Mouse (Mus musculus): Measurements from ENCODE around the gene Rgcc.

Gene Rgcc

GRCm38 (mm10) chr14:79294051-79294814, 7.2 kb downstream of the Rgcc start:
- no peaks in the 10 kb centered on the region; the same call in 1 of the 2 replicates for H3K27me3 ChIP-seq (ENCODE audit: control insufficient read depth, insufficient read depth, low read length, poor library complexity, severe bottlenecking)
- DNase-seq (ENCODE audit: low read depth, low spot score), result peak; percentile 31
- H3K36me3 ChIP-seq (ENCODE audit: control insufficient read depth, insufficient read depth, low read length, poor library complexity, severe bottlenecking), result no peaks in the 10 kb centered on the region

DNA sequence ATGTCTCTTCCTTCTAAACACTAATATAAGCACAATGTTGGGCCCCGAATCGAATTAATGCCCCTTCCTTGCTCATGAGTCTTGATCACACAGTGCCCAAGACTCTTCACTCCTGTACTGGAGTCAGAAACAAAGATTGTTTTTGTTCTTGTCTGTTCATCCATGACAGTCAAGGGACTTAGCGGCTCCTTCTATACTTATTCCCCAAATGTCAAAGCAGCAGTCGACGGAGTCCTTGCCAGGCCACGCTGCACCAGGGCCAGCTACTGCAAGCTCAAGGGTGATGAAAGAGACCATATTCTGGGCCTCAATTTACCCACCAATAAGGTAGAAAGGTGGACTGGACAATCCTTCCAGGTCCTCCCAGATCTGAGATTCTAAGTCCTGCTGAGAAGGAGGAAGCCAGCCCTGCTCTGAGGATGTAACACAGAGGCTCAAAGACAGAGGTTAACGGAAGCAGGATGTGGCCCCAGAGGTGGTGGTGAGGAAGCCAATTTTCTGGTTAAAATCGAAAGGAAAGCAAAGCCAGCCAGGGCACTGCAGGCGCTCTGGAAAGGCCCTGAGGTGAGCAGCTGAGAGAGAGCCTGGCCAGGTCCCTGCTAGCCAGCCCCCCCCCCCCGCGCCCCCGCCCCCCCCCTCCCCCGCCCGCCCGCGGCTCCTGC, 8.2 kb downstream of the Rgcc start:
- DNase-seq (ENCODE audit: low read depth, low spot score), result peak; percentile 70
- no peaks in the 10 kb centered on the region; the same call in 1 of the 2 replicates for H3K27me3 ChIP-seq (ENCODE audit: control insufficient read depth, insufficient read depth, low read length, poor library complexity, severe bottlenecking)

GRCm38 (mm10) chr14:79291629-79292028, 9.8 kb downstream of the Rgcc start:
- no peak for DNase-seq (ENCODE audit: low read depth, low spot score)
- Histone ChIP-seq H3K27me3 (ENCODE audit: control insufficient read depth, insufficient read depth, low read length, poor library complexity, severe bottlenecking) (no peaks in the 10 kb centered on the region; the same call in 1 of the 2 replicates), H3K36me3 (ENCODE audit: control insufficient read depth, insufficient read depth, low read length, poor library complexity, severe bottlenecking) (no peaks in the 10 kb centered on the region)

More for the DNA sequence above, 8.2 kb downstream of the Rgcc start:
- no peaks in the 10 kb centered on the region for H3K36me3 ChIP-seq (ENCODE audit: control insufficient read depth, insufficient read depth, low read length, poor library complexity, severe bottlenecking)

DNA sequence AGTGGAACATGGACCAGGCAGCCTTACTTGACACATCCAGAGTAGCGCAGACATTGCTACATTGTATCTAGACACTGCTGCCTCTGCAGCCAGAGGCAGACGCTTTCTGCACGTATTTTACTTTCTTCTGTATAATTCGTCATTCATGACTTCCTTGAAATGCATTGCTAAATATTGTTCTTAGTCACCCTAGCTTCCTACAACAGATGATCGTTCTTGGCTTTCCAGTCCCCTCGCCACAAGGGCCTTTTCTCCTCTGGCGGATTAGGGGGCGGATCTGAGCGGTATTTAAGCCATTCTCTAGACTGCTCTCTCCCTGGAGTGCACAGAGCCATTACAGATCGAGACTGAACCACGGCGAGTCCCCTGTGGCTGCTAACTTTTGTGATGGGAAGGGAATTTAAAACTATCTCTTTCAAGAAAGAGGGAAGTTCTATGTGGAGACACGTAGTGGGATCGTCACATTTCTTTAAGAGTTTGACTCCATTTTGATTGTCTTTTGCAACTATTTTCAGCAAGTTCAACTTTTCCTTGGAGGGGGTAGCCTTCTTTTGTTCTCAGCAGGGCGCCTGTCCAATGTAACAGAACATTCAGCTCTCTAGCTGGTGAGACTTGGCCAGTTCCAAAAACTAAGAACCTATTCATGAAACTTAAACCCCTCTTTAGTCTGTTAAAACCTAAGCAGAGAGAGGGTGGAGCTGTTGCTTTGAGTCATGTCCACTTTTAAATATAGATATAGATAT, 10.6 kb downstream of the Rgcc start:
- Histone ChIP-seq H3K36me3 (ENCODE audit: control insufficient read depth, insufficient read depth, low read length, poor library complexity, severe bottlenecking) (no peaks in the 10 kb centered on the region), H3K27me3 (ENCODE audit: control insufficient read depth, insufficient read depth, low read length, poor library complexity, severe bottlenecking) (no peaks in the 10 kb centered on the region; the same call in 1 of the 2 replicates)
- DNase-seq (ENCODE audit: low read depth, low spot score), result no peak

DNA sequence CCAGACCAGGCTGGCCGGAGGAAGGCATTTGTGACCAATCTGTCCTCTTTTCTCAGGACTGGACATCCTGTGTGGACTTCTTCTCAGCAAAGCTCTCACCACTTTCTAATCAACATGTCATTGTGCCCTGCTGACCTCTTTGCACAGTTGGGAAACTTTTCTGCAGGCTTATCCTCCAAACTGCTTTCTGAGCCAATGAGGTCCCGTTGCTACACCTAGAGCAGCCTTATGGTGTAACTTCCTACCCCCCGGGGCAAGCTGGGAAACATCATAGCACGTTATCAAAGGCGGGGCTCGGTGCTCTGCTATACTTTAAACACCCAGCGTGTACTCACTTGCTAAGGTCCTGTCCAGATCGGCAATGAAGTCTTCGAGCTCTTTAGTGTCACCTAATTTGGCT, 11.5 kb downstream of the Rgcc start:
- DNase-seq (ENCODE audit: low read depth, low spot score), result no peak
- H3K36me3 ChIP-seq (ENCODE audit: control insufficient read depth, insufficient read depth, low read length, poor library complexity, severe bottlenecking), result no peaks in the 10 kb centered on the region
- H3K27me3 ChIP-seq (ENCODE audit: control insufficient read depth, insufficient read depth, low read length, poor library complexity, severe bottlenecking), result no peaks in the 10 kb centered on the region; the same call in 1 of the 2 replicates

DNA sequence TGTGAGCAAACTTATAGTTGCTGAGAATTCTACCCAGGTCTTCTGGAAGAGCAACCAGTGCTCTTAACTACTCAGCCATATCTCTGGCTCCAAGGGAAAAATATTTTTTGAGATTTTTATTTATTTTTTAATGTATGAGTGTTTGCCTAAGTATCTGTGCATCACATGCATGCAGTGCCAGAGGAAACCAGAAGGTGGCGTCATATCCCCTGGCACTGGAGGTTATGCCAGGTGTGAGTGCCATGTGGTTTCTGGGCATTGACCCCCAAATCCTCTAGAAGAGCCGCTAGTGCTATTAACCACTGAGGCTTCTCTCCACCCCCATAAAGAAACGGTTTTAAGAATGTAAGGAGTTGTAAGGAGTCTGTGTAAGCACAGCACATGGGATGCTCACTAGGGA, 13.2 kb downstream of the Rgcc start:
- no peaks in the 10 kb centered on the region; the same call in 1 of the 2 replicates for H3K27me3 ChIP-seq (ENCODE audit: control insufficient read depth, insufficient read depth, low read length, poor library complexity, severe bottlenecking)
- DNase-seq (ENCODE audit: low read depth, low spot score), result peak; percentile 79
- H3K36me3 ChIP-seq (ENCODE audit: control insufficient read depth, insufficient read depth, low read length, poor library complexity, severe bottlenecking), result no peaks in the 10 kb centered on the region

DNA sequence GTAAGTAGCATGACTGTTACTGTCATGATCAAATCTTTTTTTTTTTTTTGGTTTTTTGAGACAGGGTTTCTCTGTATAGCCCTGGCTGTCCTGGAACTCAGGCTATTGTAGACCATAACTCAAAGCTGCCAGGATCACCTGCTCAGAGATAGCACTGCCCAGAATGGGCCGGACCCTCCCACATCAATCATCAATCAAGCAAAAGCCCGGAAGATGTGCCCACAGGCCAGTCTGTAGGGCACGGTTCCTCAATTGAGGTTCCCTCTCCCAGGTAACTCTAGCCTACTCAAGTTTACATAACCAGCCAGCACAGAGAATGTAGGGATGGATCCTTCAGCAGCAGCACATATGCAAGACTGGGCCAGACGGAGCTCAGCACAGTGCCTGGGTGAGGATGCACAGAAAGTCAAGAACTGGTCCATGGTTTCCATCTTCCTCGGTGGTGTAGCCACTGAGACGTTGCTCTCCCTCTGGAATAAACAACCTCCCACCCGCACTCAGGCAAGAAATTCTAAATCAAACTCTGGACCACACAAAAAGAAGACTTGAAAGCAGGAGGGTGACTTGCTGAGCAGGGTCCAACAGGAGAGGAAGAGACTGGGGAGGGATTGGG, 14.1 kb downstream of the Rgcc start:
- Histone ChIP-seq H3K27me3 (ENCODE audit: control insufficient read depth, insufficient read depth, low read length, poor library complexity, severe bottlenecking) (no peaks in the 10 kb centered on the region; the same call in 1 of the 2 replicates), H3K36me3 (ENCODE audit: control insufficient read depth, insufficient read depth, low read length, poor library complexity, severe bottlenecking) (no peaks in the 10 kb centered on the region)
- DNase-seq (ENCODE audit: low read depth, low spot score), result no peak

GRCm38 (mm10) chr14:79285549-79285948, 15.9 kb downstream of the Rgcc start:
- Histone ChIP-seq H3K36me3 (ENCODE audit: control insufficient read depth, insufficient read depth, low read length, poor library complexity, severe bottlenecking) (no peaks in the 10 kb centered on the region), H3K27me3 (ENCODE audit: control insufficient read depth, insufficient read depth, low read length, poor library complexity, severe bottlenecking) (no peaks in the 10 kb centered on the region; the same call in 1 of the 2 replicates)
- DNase-seq (ENCODE audit: low read depth, low spot score), result no peak

DNA sequence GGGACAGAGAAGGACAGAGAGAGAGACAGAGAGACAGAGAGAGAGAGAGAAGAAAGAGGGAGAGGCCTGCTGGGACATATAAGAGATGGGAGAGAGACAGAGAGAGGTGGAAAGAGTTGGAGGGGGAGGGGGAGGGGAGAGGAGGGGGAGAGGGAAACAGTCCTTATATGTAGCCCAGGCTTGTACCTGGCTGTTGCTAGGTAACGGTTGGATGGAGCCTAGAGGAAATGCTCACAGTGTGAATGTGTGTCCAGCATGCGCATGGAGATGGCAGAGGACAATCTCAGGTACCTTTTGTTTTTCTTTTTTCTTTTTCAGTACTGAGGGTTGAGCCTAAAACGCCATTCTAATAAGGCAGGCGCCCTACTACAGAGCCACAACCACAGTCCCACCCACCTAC, 16.8 kb downstream of the Rgcc start:
- no peaks in the 10 kb centered on the region for H3K27me3 ChIP-seq (ENCODE audit: control insufficient read depth, insufficient read depth, low read length, poor library complexity, severe bottlenecking)
- no peak for DNase-seq (ENCODE audit: low read depth, low spot score)
- H3K36me3 ChIP-seq (ENCODE audit: control insufficient read depth, insufficient read depth, low read length, poor library complexity, severe bottlenecking), result no peaks in the 10 kb centered on the region

DNA sequence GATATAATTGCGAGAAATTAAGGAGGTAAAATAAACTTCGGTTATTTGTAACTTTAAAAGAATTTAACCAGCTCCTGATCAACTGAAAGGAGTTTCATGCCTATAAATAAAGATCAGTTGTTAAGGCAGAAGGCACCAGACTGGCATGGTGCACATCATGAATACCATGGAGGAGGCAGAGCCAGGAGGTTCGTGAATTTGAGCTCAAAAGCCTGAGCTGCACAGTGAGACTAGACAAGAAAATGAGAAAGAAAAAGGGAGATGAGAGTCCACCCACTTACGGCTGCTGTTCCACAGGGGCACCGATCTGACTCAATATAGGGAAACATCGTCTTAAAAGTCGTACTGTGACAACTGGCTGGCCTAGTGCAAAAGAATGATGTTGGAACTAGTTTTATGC, 17.5 kb downstream of the Rgcc start:
- no peaks in the 10 kb centered on the region for H3K36me3 ChIP-seq (ENCODE audit: control insufficient read depth, insufficient read depth, low read length, poor library complexity, severe bottlenecking)
- DNase-seq (ENCODE audit: low read depth, low spot score), result no peak
- H3K27me3 ChIP-seq (ENCODE audit: control insufficient read depth, insufficient read depth, low read length, poor library complexity, severe bottlenecking), result no peaks in the 10 kb centered on the region

DNA sequence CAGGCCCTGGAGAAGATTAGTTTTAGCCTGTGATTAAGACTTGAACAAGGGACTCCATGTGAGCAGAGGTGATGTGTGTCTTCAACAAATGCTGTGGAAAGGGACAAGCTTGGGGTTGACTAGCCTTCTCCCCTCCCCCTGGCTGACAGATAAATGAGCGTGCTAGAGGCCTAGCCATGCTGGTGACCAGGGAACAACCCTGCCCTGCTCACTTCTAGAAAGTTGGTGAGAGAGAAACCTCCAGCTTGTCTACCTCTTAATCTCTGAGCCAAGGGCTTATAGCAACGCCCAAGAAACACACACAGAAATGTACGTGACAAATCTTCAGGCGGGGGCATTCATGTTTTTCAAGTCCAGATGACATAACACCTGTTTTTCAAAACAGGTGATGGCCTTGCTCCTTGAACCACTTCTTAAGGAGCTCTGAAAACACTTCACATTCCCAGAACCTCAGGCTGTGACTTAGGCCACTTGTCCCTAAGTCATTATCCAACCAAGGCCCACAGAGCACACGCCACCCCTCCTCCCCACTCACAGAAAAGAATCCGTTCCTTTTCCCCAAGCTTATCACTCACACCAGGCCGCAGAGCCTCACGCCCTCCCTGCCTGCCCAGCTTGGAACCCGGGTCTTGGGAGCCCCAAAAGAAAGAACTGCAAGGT, 19.4 kb downstream of the Rgcc start:
- H3K27me3 ChIP-seq (ENCODE audit: control insufficient read depth, insufficient read depth, low read length, poor library complexity, severe bottlenecking), result no peaks in the 10 kb centered on the region
- H3K36me3 ChIP-seq (ENCODE audit: control insufficient read depth, insufficient read depth, low read length, poor library complexity, severe bottlenecking), result no peaks in the 10 kb centered on the region
- DNase-seq (ENCODE audit: low read depth, low spot score), result no peak

GRCm38 (mm10) chr14:79280456-79280855, 21.0 kb downstream of the Rgcc start:
- DNase-seq (ENCODE audit: low read depth, low spot score), result peak; percentile 58
- no peaks in the 10 kb centered on the region for H3K36me3 ChIP-seq (ENCODE audit: control insufficient read depth, insufficient read depth, low read length, poor library complexity, severe bottlenecking)
- no peaks in the 10 kb centered on the region for H3K27me3 ChIP-seq (ENCODE audit: control insufficient read depth, insufficient read depth, low read length, poor library complexity, severe bottlenecking)

DNA sequence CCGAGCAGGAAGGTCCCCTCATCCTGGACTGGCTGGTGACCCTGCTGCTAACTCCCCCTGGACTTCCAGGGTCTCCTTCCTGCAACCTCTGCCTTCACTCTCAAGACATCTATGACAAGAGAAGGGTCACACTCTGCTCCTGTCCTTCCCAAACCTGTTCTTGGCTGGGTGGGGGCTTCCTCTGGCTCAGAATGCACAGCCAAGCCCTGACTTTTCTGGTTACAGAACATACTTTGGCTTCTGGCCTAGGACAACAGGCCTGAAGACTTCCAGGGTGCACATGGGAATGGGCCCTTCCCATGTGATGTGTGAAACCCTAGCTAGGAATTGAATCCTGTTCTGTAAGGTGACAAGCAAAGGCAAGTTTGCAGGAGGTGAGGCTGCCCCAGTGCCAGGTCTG, 22.0 kb downstream of the Rgcc start:
- DNase-seq (ENCODE audit: low read depth, low spot score), result no peak
- Histone ChIP-seq H3K27me3 (ENCODE audit: control insufficient read depth, insufficient read depth, low read length, poor library complexity, severe bottlenecking) (no peaks in the 10 kb centered on the region), H3K36me3 (ENCODE audit: control insufficient read depth, insufficient read depth, low read length, poor library complexity, severe bottlenecking) (no peaks in the 10 kb centered on the region)

- no peak for DNase-seq (ENCODE audit: low read depth, low spot score)
- no peaks in the 10 kb centered on the region for H3K27me3 ChIP-seq (ENCODE audit: control insufficient read depth, insufficient read depth, low read length, poor library complexity, severe bottlenecking)
- H3K36me3 ChIP-seq (ENCODE audit: control insufficient read depth, insufficient read depth, low read length, poor library complexity, severe bottlenecking), result no peaks in the 10 kb centered on the region
Measured at GRCm38 (mm10) chr14:79278927-79279326, 22.5 kb downstream of the Rgcc start.
